Mouse (Mus musculus) left cerebral cortex, postnatal 4 days (tissue): ENCODE measurements around the gene Sdhc. TPM values are rescaled to one million over a fixed set of nuclear protein-coding genes. Genes with fewer than 3 reads are reported as not detected.

ENCODE experiments used
- DNase-seq: peaks from one replicate; pipeline ENCODE4 v3.0.0-alpha.2; 2022
- intact Hi-C: fragments of 180-260 bp; cut with DNase I; formaldehyde crosslinking; loops from one replicate; pipeline ENCODE4 v1.15.1; 2025
- total RNA-seq, 2 experiments: library from RNA; stranded (reverse); gene quantifications; 2 replicates each; pipeline ENCODE4 v1.2.3; 2021

Gene Sdhc
- 100 to 1,000 TPM; 200 to 212 TPM for total RNA-seq

- peak; percentile 95 for DNase-seq
- intact Hi-C loops, result no loop called here
Observed at GRCm38 (mm10) chr1:171149974-171150760, at the start of gene Sdhc, which contains the start of gene Mpz. Gene Sdhc, minus strand, starts transcription at chr1:171150603. Gene Mpz, plus strand, starts transcription at chr1:171150711.

GRCm38 (mm10) chr1:171199532-171199931 lies 49.1 kb upstream of the Sdhc start:
- intact Hi-C loops, result no loop called here
- DNase-seq, result no peak

GRCm38 (mm10) chr1:171195887-171196397 lies 45.5 kb upstream of the Sdhc start, which contains the start of gene Pcp4l1:
Gene Pcp4l1, minus strand, starts transcription at chr1:171196268.
- intact Hi-C loops, result no loop called here
- peak; percentile 64 for DNase-seq

GRCm38 (mm10) chr1:171195046-171195822 lies 44.8 kb upstream of the Sdhc start:
- intact Hi-C loops, result no loop called here
- DNase-seq, result no peak

- intact Hi-C loops, result no loop called here
- no peak for DNase-seq
Observed at GRCm38 (mm10) chr1:171193911-171194830, 43.8 kb upstream of the Sdhc start.

GRCm38 (mm10) chr1:171193093-171193840 lies 42.9 kb upstream of the Sdhc start:
- intact Hi-C loops, result no loop called here
- DNase-seq, result no peak

GRCm38 (mm10) chr1:171192283-171192682 lies 41.9 kb upstream of the Sdhc start:
- no peak for DNase-seq
- intact Hi-C loops, result no loop called here

GRCm38 (mm10) chr1:171190832-171191231 lies 40.4 kb upstream of the Sdhc start:
- DNase-seq, result no peak
- intact Hi-C loops, result no loop called here

- intact Hi-C loops, result no loop called here
- DNase-seq, result no peak
Observed at GRCm38 (mm10) chr1:171189476-171190114, 39.2 kb upstream of the Sdhc start.

- no peak for DNase-seq
- intact Hi-C loops, result no loop called here
Observed at GRCm38 (mm10) chr1:171189046-171189445, 38.6 kb upstream of the Sdhc start.

- no peak for DNase-seq
Observed at GRCm38 (mm10) chr1:171187851-171188700, 37.7 kb upstream of the Sdhc start.

GRCm38 (mm10) chr1:171185655-171186054 lies 35.3 kb upstream of the Sdhc start:
- intact Hi-C loops, result no loop called here
- no peak for DNase-seq

More at GRCm38 (mm10) chr1:171187851-171188700, 37.7 kb upstream of the Sdhc start:
- intact Hi-C loops, result no loop called here

GRCm38 (mm10) chr1:171184314-171184713 lies 33.9 kb upstream of the Sdhc start:
- intact Hi-C loops, result no loop called here
- no peak for DNase-seq

GRCm38 (mm10) chr1:171183620-171184019 lies 33.2 kb upstream of the Sdhc start:
- DNase-seq, result no peak

GRCm38 (mm10) chr1:171183025-171183424 lies 32.6 kb upstream of the Sdhc start:
- intact Hi-C loops, result no loop called here
- no peak for DNase-seq

More at GRCm38 (mm10) chr1:171183620-171184019, 33.2 kb upstream of the Sdhc start:
- intact Hi-C loops, result no loop called here

- no peak for DNase-seq
- intact Hi-C loops, result no loop called here
Observed at GRCm38 (mm10) chr1:171179487-171180171, 29.2 kb upstream of the Sdhc start.

GRCm38 (mm10) chr1:171172779-171173178 lies 22.4 kb upstream of the Sdhc start:
- no peak for DNase-seq
- intact Hi-C loops, result no loop called here

- intact Hi-C loops, result no loop called here
- DNase-seq, result no peak
Observed at GRCm38 (mm10) chr1:171171138-171171537, 20.7 kb upstream of the Sdhc start.
